Mouse (Mus musculus) megakaryocyte, embryonic 14.5 days (primary cell): ENCODE measurements around the gene Sap30l.

ENCODE experiments used
- FLI1 ChIP-seq: IDR thresholded peaks from 2 replicates; pipeline ENCODE4 v1.6.1; 2012; ENCODE audit warnings: low read length, inconsistent platforms, mixed read lengths
- GATA1 ChIP-seq: IDR thresholded peaks from 3 replicates; pipeline ENCODE4 v1.6.1; 2012; ENCODE audit warnings: mixed read lengths, low read length, inconsistent platforms, borderline replicate concordance

DNA sequence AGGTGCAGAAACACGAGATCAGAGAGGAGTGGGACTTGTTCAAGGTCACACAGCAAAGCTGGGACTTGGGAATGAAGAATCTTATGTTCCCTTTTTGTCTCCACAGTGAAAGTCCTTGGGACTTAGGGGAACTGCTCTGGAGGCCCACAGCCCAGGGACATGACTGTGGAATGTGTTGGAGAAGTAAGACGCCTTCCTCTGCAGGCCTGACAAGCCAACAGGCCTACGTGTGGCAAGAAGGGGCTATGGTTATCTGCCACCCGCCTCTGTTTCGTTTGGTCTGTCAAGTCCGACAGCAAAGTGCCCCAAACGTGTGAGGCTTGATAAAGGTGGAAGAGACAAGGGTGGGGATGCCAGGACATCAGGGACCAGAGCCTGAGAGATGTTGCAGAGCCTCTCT is 46.0 kb downstream of the Sap30l start:
- no peak for TF ChIP-seq GATA1
- no peak for TF ChIP-seq FLI1
